Mouse (Mus musculus) liver, adult 2 months (tissue): Measurements from ENCODE around the gene Usp53. TPM values are rescaled to one million over a fixed set of nuclear protein-coding genes. Genes with fewer than 3 reads are reported as not detected.

Experiments used
- DNase-seq: peaks from one replicate; pipeline ENCODE4 v3.0.0-alpha.2; 2011; ENCODE audit warnings: low read depth, low spot score; ENCODE audit errors: extremely low read depth
- H3K27ac ChIP-seq: fragments of 200-500 bp; replicated peaks from 2 replicates; pipeline ENCODE4 v1.5.1; 2012; ENCODE audit warnings: low read depth, mild to moderate bottlenecking, control low read depth, inconsistent platforms, low read length; ENCODE audit not compliant: insufficient read depth
- H3K27me3 ChIP-seq: fragments of 200-500 bp; 2 replicates; pipeline ENCODE4 v1.6.1; 2012; ENCODE audit warnings: mild to moderate bottlenecking, moderate library complexity, low read length, inconsistent platforms; ENCODE audit not compliant: control insufficient read depth, insufficient read depth
- H3K36me3 ChIP-seq: fragments of 200-500 bp; 2 replicates; pipeline ENCODE4 v1.6.1; 2012; ENCODE audit warnings: low read length, inconsistent platforms; ENCODE audit not compliant: control insufficient read depth, insufficient read depth
- H3K4me1 ChIP-seq: fragments of 200-500 bp; 2 replicates; pipeline ENCODE4 v1.6.1; 2011; ENCODE audit warnings: low read length; ENCODE audit not compliant: control insufficient read depth, insufficient read depth
- H3K4me3 ChIP-seq: fragments of 200-500 bp; 2 replicates; pipeline ENCODE4 v1.5.1; 2011; ENCODE audit warnings: low read depth, mild to moderate bottlenecking, control low read depth, low read length, moderate library complexity; ENCODE audit not compliant: insufficient read depth
- H3K79me2 ChIP-seq: fragments of 200-500 bp; 2 replicates; pipeline ENCODE4 v1.6.1; 2012; ENCODE audit warnings: inconsistent platforms, mild to moderate bottlenecking, low read length, moderate library complexity; ENCODE audit not compliant: control insufficient read depth, insufficient read depth
- H3K9ac ChIP-seq: fragments of 200-500 bp; 2 replicates; pipeline ENCODE4 v1.6.1; 2012; ENCODE audit warnings: low read depth, mild to moderate bottlenecking, control low read depth, inconsistent platforms, low read length
- CTCF ChIP-seq: fragments of 200-500 bp; IDR thresholded peaks from 2 replicates; pipeline ENCODE4 v1.5.1; 2011; ENCODE audit warnings: low read depth, low read length, control low read depth
- POLR2A ChIP-seq: fragments of 200-500 bp; IDR thresholded peaks from 2 replicates; pipeline ENCODE4 v1.6.1; 2011; ENCODE audit warnings: low read length, control low read depth; ENCODE audit not compliant: insufficient read depth; ENCODE audit errors: extremely low read depth
- WGBS: fragments of 180-500 bp; shearing (Covaris S2); methylation state at CpG from one replicate; pipeline ENCODE4 v1.1.7; 2018; 5-methylcytosine and 5-hydroxymethylcytosine counted together
- polyA plus RNA-seq: library from polyadenylated mRNA; depleted of rRNA; stranded (reverse); fragments of >200 nt; gene quantifications from 2 replicates; pipeline ENCODE4 v1.2.3, GENCODE M21; 2012; rRNA removed
- total RNA-seq: library from RNA; depleted of rRNA; stranded (reverse); fragments of >200 nt; gene quantifications from 2 replicates; pipeline ENCODE4 v1.2.3, GENCODE M21; 2014; rRNA removed

Gene Usp53
- total and polyA plus RNA-seq, 2 experiments, result 2.7 to 8.6 TPM

DNA sequence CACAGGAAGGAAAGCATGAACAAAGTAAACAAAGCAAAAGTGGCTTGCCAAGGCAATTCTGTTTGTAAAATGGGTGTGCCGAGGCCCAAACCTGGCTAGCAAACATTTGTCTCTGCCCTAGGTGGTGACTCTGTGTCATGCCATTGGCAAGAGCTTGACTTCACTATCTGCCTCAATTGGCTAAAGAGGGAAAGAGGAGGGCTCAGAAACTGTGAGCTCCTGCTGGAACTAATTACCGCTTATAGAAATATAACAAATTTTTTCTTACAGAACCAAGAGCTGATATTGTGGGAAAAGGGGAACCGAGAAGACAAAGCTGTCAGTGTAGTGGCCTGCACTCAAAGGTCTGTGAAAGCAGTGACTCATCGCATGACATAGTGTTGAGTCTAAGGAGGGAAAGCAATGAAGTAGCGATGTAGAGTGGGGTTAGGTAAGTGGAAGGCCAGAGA, 95.9 kb downstream of the Usp53 start:
- Histone ChIP-seq H3K4me1 (peaks cover 7% of the 10 kb centered on the region; the same call in 1 of the 2 replicates), H3K27ac (peak overlapping the region; percentile 84), H3K27me3 (no peaks in the 10 kb centered on the region), H3K9ac (no peak overlapping the region), H3K4me3 (no peak overlapping the region), H3K36me3 (no peaks in the 10 kb centered on the region), H3K79me2 (no peaks in the 10 kb centered on the region)
- TF ChIP-seq POLR2A (no peak), CTCF (no peak)
- peak; percentile 96 for DNase-seq
- whole genome bisulfite sequencing, result 38% methylated on average over 5 of the region's 5 CpGs

DNA sequence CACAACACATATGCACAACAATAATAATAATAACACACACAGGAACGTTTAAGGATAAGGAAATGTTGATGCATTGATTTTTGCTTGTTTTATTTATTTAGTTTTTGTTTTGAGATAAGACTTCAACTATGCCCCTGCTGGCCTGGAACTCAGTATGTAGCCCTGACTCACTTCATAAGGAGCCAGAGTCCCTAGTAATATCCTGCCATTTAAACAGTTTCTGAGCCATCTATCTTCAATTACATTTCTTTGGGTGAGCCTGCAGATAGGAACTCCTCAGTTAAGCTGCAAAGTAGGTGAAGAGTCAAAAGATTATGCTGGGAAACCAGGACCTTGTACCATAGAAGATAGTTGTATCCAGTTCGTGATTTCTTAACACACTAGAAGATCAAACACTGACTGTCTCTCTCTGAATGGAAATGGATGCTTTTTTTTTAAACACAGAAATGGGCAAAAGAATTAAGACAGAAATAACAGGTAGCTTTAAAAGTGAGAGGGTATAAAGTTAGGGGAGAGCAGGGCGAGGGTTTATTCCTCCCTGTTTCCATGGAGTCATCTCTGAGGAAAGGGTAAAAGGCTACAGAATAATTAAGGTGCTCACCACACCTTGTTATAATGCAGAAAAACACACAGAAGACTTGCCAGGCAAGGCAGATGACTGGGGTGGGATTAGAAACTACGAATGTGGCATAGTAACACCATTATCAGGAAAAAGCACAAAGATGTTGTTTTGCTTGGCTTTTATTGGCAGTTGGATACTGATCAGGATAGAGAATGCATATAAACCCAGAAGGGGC, 96.6 kb downstream of the Usp53 start:
- WGBS, result 34% methylated on average over 4 of the region's 4 CpGs
- H3K27me3 ChIP-seq, result no peaks in the 10 kb centered on the region
- H3K79me2 ChIP-seq, result no peaks in the 10 kb centered on the region
- no peak overlapping the region for H3K9ac ChIP-seq
- peak; percentile 79 for DNase-seq
- H3K4me1 ChIP-seq, result peaks cover 7% of the 10 kb centered on the region; the same call in 1 of the 2 replicates
- no peak for TF ChIP-seq CTCF
- TF ChIP-seq POLR2A, result no peak
- H3K36me3 ChIP-seq, result no peaks in the 10 kb centered on the region
- no peak overlapping the region for H3K4me3 ChIP-seq
- H3K27ac ChIP-seq, result peak overlapping the region; percentile 84

Other genes with a start within 250 kb of the Usp53 start
- gene Fabp2, start 89.4 kb downstream of the Usp53 start, total RNA-seq, result 38.4 and 104 TPM in 2 replicates
- 6.8 and 13.6 TPM in 2 replicates for gene Fabp2, start 89.4 kb downstream of the Usp53 start, polyA plus RNA-seq
- not detected in 2 replicates for gene Gm10959, start 65.2 kb downstream of the Usp53 start, total RNA-seq
- gene Gm10959, start 65.2 kb downstream of the Usp53 start, polyA plus RNA-seq, result not detected in 2 replicates
- 21.7 and 22.8 TPM in 2 replicates for gene 1810037I17Rik, start 60.3 kb downstream of the Usp53 start, total RNA-seq
- 11.3 and 12.1 TPM in 2 replicates for gene 1810037I17Rik, start 60.3 kb downstream of the Usp53 start, polyA plus RNA-seq
- 0.37 TPM in 1 of 2 replicates, not detected in the other for gene Myoz2, start 50.5 kb upstream of the Usp53 start, total RNA-seq
- not detected in 2 replicates for gene Myoz2, start 50.5 kb upstream of the Usp53 start, polyA plus RNA-seq